Mouse (Mus musculus) liver, embryonic 12.5 days (tissue): ENCODE measurements around the gene Apol11a. TPM values are rescaled to one million over a fixed set of nuclear protein-coding genes. Genes with fewer than 3 reads are reported as not detected.
"Not testable (repeated sequence)": the region's sequence is repeated elsewhere in the genome, so short reads cannot be mapped to it uniquely, and the experiment has no call there.

ENCODE experiments used
- ATAC-seq: fragments of 200-750 bp; cut with Nextera tagmentation; 2 replicates; pipeline ENCODE4 v1.8.0; 2017; ENCODE audit warnings: moderate number of reproducible peaks, mild to moderate bottlenecking, moderate library complexity
- H3K27ac ChIP-seq: fragments of 300-500 bp; sonication (generic); 2 replicates; pipeline ENCODE4 v1.5.1; 2016; ENCODE audit warnings: mild to moderate bottlenecking
- H3K27me3 ChIP-seq: fragments of 300-500 bp; sonication (generic); replicated peaks from 2 replicates; pipeline ENCODE4 v1.6.1; 2016; ENCODE audit warnings: mild to moderate bottlenecking, moderate library complexity
- H3K36me3 ChIP-seq: fragments of 300-500 bp; sonication (generic); 2 replicates; pipeline ENCODE4 v1.6.1; 2016; ENCODE audit warnings: mild to moderate bottlenecking, moderate library complexity
- H3K4me1 ChIP-seq: fragments of 300-500 bp; sonication (generic); 2 replicates; pipeline ENCODE4 v1.6.1; 2016
- H3K4me2 ChIP-seq: fragments of 300-500 bp; sonication (generic); 2 replicates; pipeline ENCODE4 v1.6.1; 2016; ENCODE audit warnings: mild to moderate bottlenecking, moderate library complexity
- H3K4me3 ChIP-seq: fragments of 300-500 bp; sonication (generic); 2 replicates; pipeline ENCODE4 v1.5.1; 2016; ENCODE audit warnings: mild to moderate bottlenecking, moderate library complexity
- H3K9ac ChIP-seq: fragments of 300-500 bp; sonication (generic); 2 replicates; pipeline ENCODE4 v1.6.1; 2016; ENCODE audit warnings: mild to moderate bottlenecking, moderate library complexity
- H3K9me3 ChIP-seq: fragments of 300-500 bp; sonication (generic); replicated peaks from 2 replicates; pipeline ENCODE4 v1.6.1; 2016; ENCODE audit warnings: mild to moderate bottlenecking, moderate library complexity
- WGBS: fragments of 180-500 bp; shearing (Covaris S2); methylation state at CpG from one replicate; pipeline ENCODE4 v1.1.7; 2016; ENCODE audit not compliant: insufficient replicate concordance; 5-methylcytosine and 5-hydroxymethylcytosine counted together
- polyA plus RNA-seq: library from polyadenylated mRNA; unstranded; fragments of >200 nt; fragmentation: Nextera tagmentation; extraction: Ambion mirVana; gene quantifications from 2 replicates; pipeline ENCODE4 v1.2.1, GENCODE M21; 2016

Gene Apol11a
- 0.19 and 0.42 TPM in 2 replicates for polyA plus RNA-seq

DNA sequence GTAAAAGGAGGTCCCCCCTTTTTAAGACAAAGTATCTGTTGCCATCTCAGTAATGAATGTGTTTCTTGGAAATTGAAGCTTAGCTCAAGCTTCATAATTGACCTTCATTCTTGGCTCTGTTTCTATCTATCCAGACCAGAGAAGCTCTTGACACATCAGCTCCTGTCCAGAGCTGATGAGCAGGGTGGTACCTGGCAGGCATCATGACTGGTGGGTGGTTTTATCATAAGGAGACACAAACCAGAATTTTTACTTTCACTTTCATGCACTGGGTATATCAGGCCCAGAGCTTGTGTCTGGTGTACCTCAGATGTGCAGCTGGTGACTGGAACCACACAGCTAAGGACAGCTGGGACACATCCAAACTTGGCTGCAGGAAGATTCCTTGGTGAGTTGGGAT, at the start of gene Apol11a:
TSS of gene Apol11a (plus strand) at position 306 of the 400 bp plus-strand sequence.
- H3K9me3 ChIP-seq, H3K27ac ChIP-seq, H3K4me2 ChIP-seq, H3K36me3 ChIP-seq, H3K9ac ChIP-seq, H3K4me3 ChIP-seq, H3K27me3 ChIP-seq, ATAC-seq, H3K4me1 ChIP-seq: not testable (repeated sequence)

DNA sequence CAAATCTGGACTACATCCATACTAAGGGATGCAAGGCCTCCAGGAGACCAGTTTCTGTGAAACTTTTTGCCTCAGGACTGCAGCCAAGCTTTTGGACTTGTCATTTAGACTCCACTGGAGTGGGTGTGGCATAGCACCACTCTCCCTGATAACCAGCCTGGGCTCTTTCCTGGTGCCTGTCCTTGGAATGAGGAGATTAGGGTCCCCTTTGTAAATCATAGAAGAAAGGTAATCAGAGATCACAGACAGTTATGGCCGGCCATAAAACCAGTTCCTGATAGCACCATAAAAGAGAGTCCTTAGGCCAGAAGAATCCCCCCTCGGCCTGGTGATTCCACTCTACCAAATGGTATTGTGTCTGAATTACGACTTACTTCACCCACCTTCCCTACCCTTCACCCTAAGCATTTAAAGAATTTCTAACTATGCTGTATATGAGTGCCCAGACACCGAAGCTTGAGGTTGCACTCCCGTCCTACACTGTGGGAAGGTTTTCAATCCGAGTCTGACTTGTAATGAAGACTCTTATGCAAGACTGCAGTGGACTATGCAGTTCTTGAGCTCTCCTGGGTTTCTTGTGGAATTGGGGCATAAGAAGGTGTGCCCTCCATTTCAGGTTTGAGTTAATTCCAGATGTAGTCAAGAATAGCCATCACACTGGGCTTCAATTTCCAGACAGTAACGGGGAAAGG, 33.2 kb upstream of the Apol11a start:
- H3K27me3 ChIP-seq, ATAC-seq, H3K4me3 ChIP-seq, H3K9me3 ChIP-seq, H3K4me1 ChIP-seq, H3K27ac ChIP-seq, H3K36me3 ChIP-seq, H3K4me2 ChIP-seq, H3K9ac ChIP-seq: not testable (repeated sequence)
- 55% methylated on average over 7 of the region's 7 CpGs for WGBS

DNA sequence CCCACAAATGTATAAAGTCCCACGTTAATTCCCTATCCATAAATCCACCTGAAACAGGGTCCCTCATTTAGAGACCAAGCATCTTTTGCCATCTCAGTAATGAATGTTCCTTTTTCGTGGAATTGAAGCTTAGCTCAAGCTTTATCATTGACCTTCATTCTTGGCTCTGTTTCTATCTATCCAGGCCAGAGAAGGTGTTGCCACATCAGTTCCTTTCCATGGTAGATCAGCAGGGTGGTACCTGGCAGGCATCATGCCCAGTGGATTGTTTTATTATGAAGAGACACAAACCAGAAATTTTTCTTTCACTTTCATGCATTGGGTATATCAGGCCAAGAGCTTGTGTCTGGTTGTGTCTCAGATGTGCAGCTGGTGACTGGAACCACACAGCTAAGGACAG, 31.4 kb upstream of the Apol11a start, which contains the start of gene Apol10a:
TSS of gene Apol10a (plus strand) at position 355 of the 400 bp plus-strand sequence.
- not testable (repeated sequence) for H3K4me2 ChIP-seq, H3K36me3 ChIP-seq, H3K9ac ChIP-seq, H3K9me3 ChIP-seq, ATAC-seq, H3K27ac ChIP-seq, H3K27me3 ChIP-seq, H3K4me3 ChIP-seq, H3K4me1 ChIP-seq
- WGBS: 51% methylated on average over 2 of the region's 2 CpGs

- no peak for ATAC-seq
- 62% methylated on average over 4 of the region's 4 CpGs for WGBS
- Histone ChIP-seq H3K4me1 (no peaks in the 10 kb centered on the region), H3K4me3 (no peak overlapping the region), H3K27me3 (no peaks in the 10 kb centered on the region), H3K9ac (no peak overlapping the region), H3K36me3 (no peaks in the 10 kb centered on the region), H3K27ac (no peak overlapping the region), H3K9me3 (no peaks in the 10 kb centered on the region), H3K4me2 (no peak overlapping the region)
Observed at GRCm38 (mm10) chr15:77482140-77482794, 25.8 kb upstream of the Apol11a start.

DNA sequence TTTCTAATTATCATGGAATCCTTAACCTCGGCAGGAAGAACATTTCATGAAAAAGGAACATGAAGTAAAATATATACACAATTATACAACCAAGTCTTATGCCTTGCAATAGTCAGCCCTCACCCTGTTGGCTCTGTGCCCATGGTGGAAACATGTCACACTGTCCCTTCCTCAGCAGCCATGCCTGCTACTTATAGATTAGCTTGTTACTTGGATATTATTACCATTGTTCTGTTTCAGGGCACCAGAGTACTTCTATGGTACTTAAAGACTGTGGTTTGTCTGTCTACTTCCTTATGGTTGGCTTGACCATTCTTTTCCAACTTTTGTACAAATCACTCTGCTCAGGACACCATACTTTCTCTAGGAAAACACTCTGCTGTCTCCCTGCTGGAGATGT, 14.9 kb upstream of the Apol11a start:
- WGBS: no CpG with 5 or more reads among the region's 1 CpGs
- not testable (repeated sequence) for H3K9ac ChIP-seq, H3K4me2 ChIP-seq, H3K36me3 ChIP-seq, H3K4me1 ChIP-seq, H3K9me3 ChIP-seq, H3K4me3 ChIP-seq, ATAC-seq, H3K27me3 ChIP-seq, H3K27ac ChIP-seq

DNA sequence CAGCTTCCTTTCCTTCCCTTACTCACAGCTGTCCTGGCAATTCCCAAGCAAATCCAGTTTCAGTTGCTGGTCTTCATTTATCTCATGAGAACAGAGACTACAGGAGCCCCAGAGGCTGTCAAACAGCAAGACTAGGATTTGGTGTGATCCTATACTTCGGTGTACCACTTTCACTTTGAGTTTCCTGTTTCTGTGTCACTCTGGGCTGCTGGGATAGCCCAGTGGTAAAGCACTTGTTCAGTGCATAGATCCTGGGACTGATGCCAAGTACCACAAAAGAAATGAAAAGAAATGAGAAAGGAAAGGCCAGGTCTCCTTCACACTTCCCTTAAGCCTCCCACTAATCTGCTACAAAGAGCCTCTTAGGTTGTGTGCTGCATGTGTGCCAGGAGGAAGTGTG, 13.4 kb upstream of the Apol11a start:
- H3K4me2 ChIP-seq, H3K4me1 ChIP-seq, ATAC-seq, H3K36me3 ChIP-seq, H3K27ac ChIP-seq, H3K27me3 ChIP-seq, H3K4me3 ChIP-seq, H3K9me3 ChIP-seq, H3K9ac ChIP-seq: not testable (repeated sequence)
- 33% methylated on average over 1 of the region's 1 CpGs for whole genome bisulfite sequencing

DNA sequence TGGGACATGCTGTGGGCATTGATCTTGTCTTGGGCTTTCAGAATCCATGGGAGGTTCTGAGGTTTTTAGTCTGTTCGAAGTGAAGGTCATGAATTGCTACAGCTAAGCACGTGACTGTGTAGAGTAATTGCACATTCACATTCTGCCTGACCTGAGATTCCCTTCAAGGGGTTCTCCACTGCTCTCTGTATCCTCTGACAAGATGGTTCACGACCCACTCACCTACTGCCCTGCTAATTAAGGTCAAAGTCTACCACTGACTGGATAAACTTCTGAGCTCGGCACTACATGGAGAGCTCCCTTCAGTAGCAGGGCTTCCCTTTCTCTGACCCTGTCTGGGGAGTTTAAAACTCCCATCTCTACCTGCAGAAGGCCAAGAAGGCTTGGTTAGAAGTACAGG, 12.5 kb downstream of the Apol11a start:
- H3K27ac ChIP-seq, H3K4me3 ChIP-seq, H3K9ac ChIP-seq, H3K4me1 ChIP-seq, H3K27me3 ChIP-seq, H3K36me3 ChIP-seq, ATAC-seq, H3K9me3 ChIP-seq, H3K4me2 ChIP-seq: not testable (repeated sequence)
- 39% methylated on average over 4 of the region's 4 CpGs for WGBS

DNA sequence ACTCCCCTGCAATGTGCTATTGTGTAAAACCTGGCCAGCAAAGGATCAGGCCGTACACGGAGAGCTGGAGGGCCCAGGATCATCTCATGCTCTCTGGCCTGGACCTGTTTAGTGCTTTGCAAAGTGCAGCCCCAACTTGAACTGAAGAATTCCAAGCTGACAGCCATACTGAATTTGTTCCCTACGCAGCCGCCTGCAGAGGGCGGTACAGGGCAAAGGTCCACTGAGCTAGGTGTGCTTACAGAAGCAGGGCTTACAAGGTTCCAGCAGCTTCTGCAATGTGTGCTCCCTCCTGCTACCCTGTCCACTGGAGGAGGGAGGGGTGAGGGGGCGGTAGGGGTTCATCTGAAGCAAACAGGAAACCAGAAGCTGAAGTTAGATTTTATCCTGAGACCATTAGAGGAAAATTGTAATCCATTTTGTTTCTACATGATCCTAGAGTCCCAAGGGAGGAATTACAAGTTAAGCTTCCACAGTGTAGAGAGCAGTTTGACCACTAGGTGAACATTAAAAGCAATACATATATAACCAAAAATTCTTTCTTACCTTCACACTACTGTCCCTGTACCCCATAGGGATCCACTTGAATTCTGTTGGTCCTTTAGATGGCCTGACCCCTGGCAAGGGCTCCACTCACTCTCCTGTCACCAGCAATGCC, 15.2 kb downstream of the Apol11a start:
- not testable (repeated sequence) for H3K4me1 ChIP-seq, H3K27ac ChIP-seq, H3K9ac ChIP-seq, H3K4me3 ChIP-seq, H3K9me3 ChIP-seq, ATAC-seq, H3K27me3 ChIP-seq, H3K4me2 ChIP-seq, H3K36me3 ChIP-seq
- WGBS: 10% methylated on average over 6 of the region's 6 CpGs

DNA sequence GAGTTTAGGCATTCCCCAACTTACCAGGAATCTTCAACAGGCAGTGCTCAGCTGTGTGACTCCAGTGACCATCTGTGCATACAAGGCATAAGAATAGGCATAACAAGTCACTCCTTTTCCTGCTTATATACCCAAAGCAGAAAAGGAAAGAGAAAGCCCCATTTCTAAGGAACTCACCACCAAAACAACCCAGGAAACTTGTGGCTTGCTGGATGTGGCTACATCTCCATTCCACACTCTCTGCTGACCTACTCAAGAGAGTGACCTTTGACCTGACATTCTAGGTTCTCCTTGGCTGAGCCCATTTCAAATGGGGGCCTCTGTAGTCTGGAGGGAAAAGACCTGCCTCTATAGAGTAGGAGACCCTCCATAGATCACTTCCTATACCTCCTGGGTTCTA, 25.1 kb downstream of the Apol11a start, which contains the start of gene Apol7c:
TSS of gene Apol7c (minus strand) at position 101 of the 400 bp plus-strand sequence.
- no peaks in the 10 kb centered on the region for H3K27me3 ChIP-seq
- ATAC-seq: no peak
- H3K4me2 ChIP-seq: no peak within 1 kb of the TSS
- H3K36me3 ChIP-seq: no peaks in the 10 kb centered on the region
- no peak within 1 kb of the TSS for H3K4me3 ChIP-seq
- no peaks in the 10 kb centered on the region for H3K4me1 ChIP-seq
- H3K27ac ChIP-seq: no peak within 1 kb of the TSS
- no peak within 1 kb of the TSS for H3K9ac ChIP-seq
- H3K9me3 ChIP-seq: no peaks in the 10 kb centered on the region

- H3K36me3 ChIP-seq, H3K9ac ChIP-seq, H3K4me3 ChIP-seq, H3K4me2 ChIP-seq, ATAC-seq, H3K27ac ChIP-seq, H3K4me1 ChIP-seq, H3K9me3 ChIP-seq, H3K27me3 ChIP-seq: not testable (repeated sequence)
- WGBS: 13% methylated on average over 1 of the region's 1 CpGs
Observed at GRCm38 (mm10) chr15:77539221-77539620, 31.1 kb downstream of the Apol11a start.

DNA sequence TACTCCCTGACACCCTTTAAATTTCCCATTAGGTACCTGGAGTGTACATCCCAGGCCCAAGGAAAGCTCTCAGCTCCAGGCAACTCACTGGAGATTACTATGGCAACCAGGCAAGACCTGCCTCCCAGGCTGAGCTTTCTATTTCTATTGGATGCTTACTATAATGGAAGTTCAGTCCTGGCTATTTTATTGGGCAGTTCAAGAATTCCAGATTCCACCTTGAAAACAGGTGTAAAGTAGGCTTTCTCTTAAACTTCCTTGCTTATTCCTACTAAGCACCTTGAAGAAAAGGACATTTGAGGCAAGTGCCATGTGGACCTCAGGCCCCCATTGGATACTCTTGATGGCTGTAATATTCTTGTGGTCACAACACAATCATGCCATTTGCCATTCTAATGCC, 53.7 kb downstream of the Apol11a start, which contains the start of gene 1700025B11Rik:
TSS of gene 1700025B11Rik (minus strand) at position 101 of the 400 bp plus-strand sequence.
- Histone ChIP-seq H3K9ac (no peak within 1 kb of the TSS), H3K4me3 (no peak within 1 kb of the TSS), H3K27ac (no peak within 1 kb of the TSS), H3K27me3 (no peaks in the 10 kb centered on the region), H3K9me3 (no peaks in the 10 kb centered on the region), H3K36me3 (no peaks in the 10 kb centered on the region), H3K4me2 (no peak within 1 kb of the TSS), H3K4me1 (no peaks in the 10 kb centered on the region)
- ATAC-seq: no peak

GRCm38 (mm10) chr15:77563219-77563618, 55.1 kb downstream of the Apol11a start:
- H3K4me3 ChIP-seq: no peak overlapping the region
- H3K36me3 ChIP-seq: no peaks in the 10 kb centered on the region
- no peak overlapping the region for H3K27ac ChIP-seq
- H3K9ac ChIP-seq: no peak overlapping the region
- no peaks in the 10 kb centered on the region for H3K27me3 ChIP-seq
- H3K4me1 ChIP-seq: no peaks in the 10 kb centered on the region
- no peaks in the 10 kb centered on the region for H3K9me3 ChIP-seq
- no peak for ATAC-seq
- H3K4me2 ChIP-seq: no peak overlapping the region
